Mouse (Mus musculus) gastrocnemius, adult 2 months (tissue): ENCODE measurements around the gene Sox30. TPM values are rescaled to one million over a fixed set of nuclear protein-coding genes. Genes with fewer than 3 reads are reported as not detected.
A peak's percentile ranks its signal among the peaks of the same experiment; 100 is the strongest.

ENCODE experiments used
- DNase-seq: peaks from one replicate; pipeline ENCODE4 v3.0.0; 2022
- H3K27ac ChIP-seq: fragments of 200-600 bp; 2 replicates; pipeline ENCODE4 v1.8.1; 2022; ENCODE audit warnings: mild to moderate bottlenecking
- H3K4me3 ChIP-seq: fragments of 200-600 bp; 2 replicates; pipeline ENCODE4 v1.8.1; 2022; ENCODE audit warnings: mild to moderate bottlenecking, moderate library complexity
- CTCF ChIP-seq: fragments of 200-600 bp; IDR thresholded peaks from 2 replicates; pipeline ENCODE4 v1.8.1; 2022; ENCODE audit warnings: antibody characterized with exemption, mild to moderate bottlenecking, moderate library complexity
- intact Hi-C: fragments of 180-260 bp; cut with DNase I; formaldehyde crosslinking; loops from one replicate; pipeline ENCODE4 v1.15.1; 2025
- long read RNA-seq, 2 experiments: library from polyadenylated mRNA; stranded (forward); transcript quantifications; one replicate each; pipeline ENCODE4 v2.0.0; 2021
- total RNA-seq, 2 experiments: library from RNA; stranded (reverse); gene quantifications; 2 replicates each; pipeline ENCODE4 v1.2.3; 2021

Sox30 gene
- total RNA-seq, result not detected
- long read RNA-seq, experiment 1, result 0 reads
- long read RNA-seq, experiment 2, result 0 reads

DNA sequence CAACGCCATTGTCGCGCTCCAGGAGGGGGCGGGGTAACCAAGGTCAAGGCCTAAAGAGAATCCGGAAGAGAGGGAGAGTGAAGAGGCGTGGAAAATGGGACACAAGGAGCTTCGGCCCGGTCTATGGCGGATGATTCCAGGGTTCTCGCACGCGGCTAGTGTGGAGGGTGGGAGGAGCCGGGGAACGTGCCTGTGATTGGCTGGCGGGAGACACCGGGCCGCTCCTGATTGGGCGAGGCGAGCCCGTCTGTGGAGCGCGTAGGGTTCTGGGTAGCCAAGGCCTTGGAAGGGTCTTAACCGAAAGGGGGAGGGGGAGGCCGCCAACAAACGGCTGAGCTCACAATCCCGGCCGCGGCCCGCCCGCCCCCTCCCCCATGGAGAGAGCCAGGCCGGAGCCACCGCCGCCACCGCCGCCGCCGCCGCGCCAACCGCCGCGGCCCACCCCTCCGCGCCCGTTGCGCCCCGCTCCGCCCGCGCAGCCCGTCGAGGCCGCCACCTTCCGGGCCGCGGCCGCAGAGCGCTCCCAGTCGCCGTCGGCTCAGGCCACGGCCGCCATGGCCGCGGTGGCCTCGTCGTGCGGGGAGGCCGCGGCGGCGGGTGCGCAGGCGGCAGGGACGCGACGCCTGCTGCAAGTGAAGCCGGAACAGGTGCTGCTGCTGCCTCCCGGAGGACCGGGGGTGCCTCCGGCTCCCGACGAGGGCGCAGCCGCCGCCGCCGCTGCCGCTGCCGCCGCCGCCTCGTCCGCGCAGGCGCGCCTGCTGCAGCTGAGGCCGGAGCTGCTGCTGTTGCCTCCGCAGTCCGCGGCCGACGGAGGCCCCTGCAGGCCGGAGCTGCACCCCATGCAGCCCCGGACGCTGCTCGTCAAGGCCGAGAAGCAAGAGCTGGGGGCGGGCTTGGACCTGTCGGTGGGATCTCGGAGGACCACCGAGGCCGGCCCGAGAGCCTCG is at the start of gene Sox30:
Gene Sox30 (plus strand): TSS at position 365 of the 947 bp plus-strand sequence.
- intact Hi-C loops, result no loop called here
- TF ChIP-seq CTCF, result no peak
- DNase-seq, result peak; percentile 60
- H3K4me3 ChIP-seq, result peak within 1 kb of the TSS; percentile 74
- peak within 1 kb of the TSS; percentile 49 for H3K27ac ChIP-seq

DNA sequence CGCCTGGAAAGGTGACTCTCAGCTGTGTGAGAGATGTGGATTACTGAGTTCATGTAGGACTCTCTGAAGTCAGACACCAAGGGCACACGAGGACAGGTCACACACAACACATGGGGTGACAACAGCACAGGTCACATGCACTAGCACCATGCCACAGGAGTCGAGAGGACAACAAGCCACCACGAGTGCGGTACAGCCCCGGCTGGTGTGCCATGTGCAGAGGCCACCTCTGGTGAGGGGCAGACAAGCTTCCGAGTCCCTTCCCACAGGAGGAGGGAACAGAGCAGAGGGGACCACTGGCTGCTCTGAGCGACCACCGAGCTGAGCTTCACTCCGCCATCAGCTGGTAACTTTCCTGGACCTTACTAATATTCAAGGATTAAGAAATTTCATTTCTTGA is 47.3 kb upstream of the Sox30 start:
- no peak overlapping the region for H3K27ac ChIP-seq
- TF ChIP-seq CTCF, result no peak
- DNase-seq, result peak; percentile 7
- intact Hi-C loops, result no loop called here
- no peak overlapping the region for H3K4me3 ChIP-seq

- intact Hi-C loops, result no loop called here
- DNase-seq, result no peak
- no peak for TF ChIP-seq CTCF
- no peak overlapping the region for H3K27ac ChIP-seq
- no peak overlapping the region for H3K4me3 ChIP-seq
Observed at GRCm38 (mm10) chr11:45937478-45937877, 42.6 kb upstream of the Sox30 start.

- Histone ChIP-seq H3K4me3 (no peak overlapping the region), H3K27ac (no peak overlapping the region)
- no peak for DNase-seq
- no peak for TF ChIP-seq CTCF
- intact Hi-C loops, result no loop called here
Observed at GRCm38 (mm10) chr11:45938917-45939316, 41.2 kb upstream of the Sox30 start.

- no peak for TF ChIP-seq CTCF
- Histone ChIP-seq H3K27ac (no peak overlapping the region), H3K4me3 (no peak overlapping the region)
- DNase-seq, result no peak
- intact Hi-C loops, result loop anchor here (10.0 kb wide), 1 partner anchor 493 kb away; the partner anchor contains the start of gene Med7
Observed at GRCm38 (mm10) chr11:45942281-45942680, 37.8 kb upstream of the Sox30 start.

DNA sequence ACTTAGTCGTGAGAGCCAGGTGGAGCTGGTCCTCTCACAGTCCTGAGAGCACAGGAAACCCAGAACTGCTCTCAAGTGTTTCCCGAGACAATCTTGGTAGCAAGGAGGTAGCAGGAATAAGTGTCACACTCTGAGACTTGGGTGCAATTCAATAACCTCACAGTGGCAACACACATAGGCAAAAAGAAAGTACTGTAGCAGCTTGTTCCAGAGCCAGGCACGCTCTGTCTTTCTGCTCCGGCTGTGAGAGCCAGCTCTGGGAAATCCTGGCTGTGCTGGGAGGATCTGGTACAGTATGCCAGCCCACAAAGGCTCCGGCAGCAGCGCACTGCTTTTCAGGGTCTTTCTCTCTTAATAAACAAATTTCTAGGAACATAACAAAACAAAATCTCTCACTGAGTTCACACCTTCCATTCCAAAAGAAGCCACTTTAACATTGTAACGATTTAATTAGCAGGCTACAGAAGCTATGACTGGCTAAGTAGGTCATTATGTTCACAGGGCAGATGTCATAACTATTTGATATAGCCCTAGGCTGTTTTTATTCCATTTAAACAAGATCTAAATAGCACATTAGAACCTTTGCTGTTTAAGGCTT is 36.9 kb upstream of the Sox30 start:
- intact Hi-C loops, result loop anchor here (10.0 kb wide), 1 partner anchor 492 kb away; the partner anchor contains the start of gene Med7
- Histone ChIP-seq H3K4me3 (peak overlapping the region; percentile 90), H3K27ac (peak overlapping the region; percentile 81)
- peak; percentile 53 for DNase-seq
- no peak for TF ChIP-seq CTCF

DNA sequence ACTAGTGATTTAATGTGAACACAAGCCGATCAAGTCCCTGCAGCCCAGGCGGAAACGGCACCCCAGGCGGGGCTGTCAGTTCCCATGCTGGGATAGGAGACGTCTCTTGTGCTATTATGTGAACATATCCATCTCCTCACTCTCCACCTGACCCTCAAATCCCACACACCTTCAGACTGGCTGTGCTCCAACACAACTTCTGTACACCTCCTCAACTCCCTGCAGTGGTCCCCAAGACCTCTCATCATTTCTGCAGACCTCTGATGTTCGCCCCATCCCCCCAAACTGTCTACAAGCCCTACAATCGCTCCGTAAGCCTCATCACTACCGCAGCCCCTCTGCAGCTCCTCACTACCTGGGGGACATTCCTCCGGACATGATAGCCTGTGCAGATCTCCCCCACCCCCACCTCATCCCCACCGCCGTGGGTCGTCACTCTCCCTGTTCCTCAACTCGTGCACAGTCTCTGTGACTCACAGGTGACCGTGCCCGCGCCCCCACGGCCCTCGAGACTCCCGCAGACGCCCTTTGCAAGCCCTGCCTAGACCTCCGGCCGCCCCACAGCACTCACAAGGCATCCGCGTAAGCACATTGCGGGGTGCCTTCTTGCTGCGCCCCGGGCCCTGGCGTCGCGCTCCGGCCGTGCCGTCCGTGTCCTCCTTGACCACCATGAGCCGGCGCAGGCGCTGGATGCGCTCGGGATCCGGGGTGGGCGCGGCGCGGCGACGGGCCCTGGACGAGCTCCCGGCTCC is 36.0 kb upstream of the Sox30 start:
- no peak for TF ChIP-seq CTCF
- peak overlapping the region; percentile 90 for H3K4me3 ChIP-seq
- H3K27ac ChIP-seq, result peak overlapping the region; percentile 81
- intact Hi-C loops, result loop anchor here (10.0 kb wide), 1 partner anchor 491 kb away; the partner anchor contains the start of gene Med7
- peak; percentile 66 for DNase-seq

GRCm38 (mm10) chr11:45944643-45945156 is 35.4 kb upstream of the Sox30 start, which contains the start of gene Lsm11:
TSS of gene Lsm11 (minus strand) at chr11:45944935.
- peak within 1 kb of the TSS; percentile 90 for H3K4me3 ChIP-seq
- intact Hi-C loops, result loop anchor here (5.0 to 10.0 kb wide), 2 partner anchors 273 to 490 kb away; partner anchors contain the start of gene Med7
- H3K27ac ChIP-seq, result peak within 1 kb of the TSS; percentile 81
- no peak; the same call in 1 of the 2 replicates for TF ChIP-seq CTCF
- DNase-seq, result peak; percentile 97

GRCm38 (mm10) chr11:45946796-45947195 is 33.3 kb upstream of the Sox30 start:
- DNase-seq, result no peak
- H3K4me3 ChIP-seq, result no peak overlapping the region
- no peak overlapping the region for H3K27ac ChIP-seq
- intact Hi-C loops, result loop anchor here (5.0 to 10.0 kb wide), 2 partner anchors 271 to 488 kb away; partner anchors contain the start of gene Med7
- TF ChIP-seq CTCF, result no peak

DNA sequence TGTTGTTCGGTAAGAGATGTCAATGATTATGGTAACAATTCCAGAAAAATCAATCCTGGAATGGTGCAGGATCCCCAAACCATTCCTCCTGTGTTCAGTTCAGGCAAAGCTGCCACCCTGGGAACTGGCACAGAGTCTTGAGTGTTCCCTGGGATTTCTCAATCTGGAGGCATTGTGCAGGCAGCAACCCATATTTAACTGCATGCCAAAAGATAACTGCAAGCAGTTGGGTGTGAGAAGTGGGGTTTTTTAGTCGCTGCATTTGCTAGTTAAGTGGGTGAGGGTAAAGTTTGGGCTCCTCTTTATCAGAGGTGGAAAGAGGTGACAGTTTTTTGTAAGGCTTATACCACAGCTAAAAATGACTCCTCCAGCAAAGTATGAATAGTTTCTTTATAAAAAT is 32.6 kb upstream of the Sox30 start:
- no peak overlapping the region for H3K4me3 ChIP-seq
- TF ChIP-seq CTCF, result no peak
- no peak overlapping the region for H3K27ac ChIP-seq
- no peak for DNase-seq
- intact Hi-C loops, result loop anchor here (5.0 to 10.0 kb wide), 2 partner anchors 270 to 487 kb away; partner anchors contain the start of gene Med7

- Histone ChIP-seq H3K4me3 (peak within 1 kb of the TSS; percentile 78), H3K27ac (peak within 1 kb of the TSS; percentile 98)
- DNase-seq, result peak; percentile 93
- intact Hi-C loops, result no loop called here
- TF ChIP-seq CTCF, result no peak
Observed at GRCm38 (mm10) chr11:45955127-45955627, 24.9 kb upstream of the Sox30 start, which contains the start of gene Thg1l. TSS of gene Thg1l (minus strand) at chr11:45955494.
